Mouse (Mus musculus) lung, postnatal 10 days (tissue): ENCODE measurements around the gene Etv1.
A peak's percentile ranks its signal among the peaks of the same experiment; 100 is the strongest.
"Not testable (repeated sequence)": the region's sequence is repeated elsewhere in the genome, so short reads cannot be mapped to it uniquely, and the experiment has no call there.

ENCODE experiments used
- DNase-seq: peaks from one replicate; pipeline ENCODE4 v3.0.0; 2021

The Etv1 gene

DNA sequence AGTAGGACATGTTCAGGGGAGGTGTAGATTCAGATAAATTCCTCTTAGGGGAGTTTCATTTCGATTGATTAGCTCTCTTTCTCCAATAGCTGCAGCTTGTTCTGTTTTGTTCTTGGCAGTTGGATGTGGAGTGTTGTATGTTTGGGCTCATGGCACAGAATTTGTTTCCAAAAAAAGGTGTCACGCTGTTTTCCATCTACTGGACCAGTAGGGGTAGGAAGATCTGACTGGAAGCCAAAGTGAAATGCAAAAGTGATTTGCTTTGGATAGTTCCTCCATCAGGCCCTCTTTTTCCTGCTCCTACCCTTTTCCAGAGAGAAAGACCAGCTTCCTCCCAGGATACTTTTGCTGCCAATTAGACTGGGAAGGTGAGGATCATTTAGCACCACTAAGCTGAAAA is 39.1 kb downstream of the Etv1 start:
- DNase-seq, result no peak

DNA sequence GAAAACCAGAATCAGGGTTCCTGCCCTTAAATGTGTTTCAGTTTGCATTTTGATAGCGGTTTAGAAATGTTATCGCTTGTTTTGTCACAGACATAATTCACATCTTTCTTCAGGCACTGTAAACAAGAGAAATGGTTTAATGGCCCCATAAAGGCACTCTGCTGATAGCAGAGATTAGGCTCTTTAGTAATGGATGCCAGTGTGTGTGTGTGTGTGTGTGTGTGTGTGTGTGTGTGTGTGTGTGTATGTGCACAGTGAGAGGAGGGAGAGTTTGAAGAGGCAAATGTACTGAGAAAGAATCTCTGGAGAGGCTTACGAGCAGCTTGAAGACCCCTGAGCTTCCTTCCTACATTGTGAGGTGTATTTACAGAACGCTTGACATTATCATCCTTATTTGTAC is 41.5 kb downstream of the Etv1 start:
- DNase-seq, result no peak

DNA sequence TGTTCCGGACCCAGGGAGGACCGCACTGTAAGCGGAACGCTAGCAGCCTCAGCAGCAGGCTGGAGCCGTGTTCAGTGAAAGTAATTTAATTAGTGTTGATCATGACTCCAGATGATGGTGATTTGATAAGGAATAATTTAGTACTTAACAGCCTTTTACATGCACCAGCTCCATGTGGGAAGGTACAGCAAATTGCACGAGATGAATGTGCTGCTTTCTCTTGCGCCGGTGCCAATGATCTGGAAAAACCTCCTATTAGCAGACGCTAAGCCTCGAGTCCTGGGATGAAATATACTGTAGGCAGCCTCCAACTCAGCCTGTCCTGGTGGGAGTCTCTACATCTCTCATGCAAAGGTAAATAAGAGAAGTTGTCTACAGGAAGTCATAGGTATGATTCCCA is 45.2 kb downstream of the Etv1 start:
- DNase-seq, result no peak

DNA sequence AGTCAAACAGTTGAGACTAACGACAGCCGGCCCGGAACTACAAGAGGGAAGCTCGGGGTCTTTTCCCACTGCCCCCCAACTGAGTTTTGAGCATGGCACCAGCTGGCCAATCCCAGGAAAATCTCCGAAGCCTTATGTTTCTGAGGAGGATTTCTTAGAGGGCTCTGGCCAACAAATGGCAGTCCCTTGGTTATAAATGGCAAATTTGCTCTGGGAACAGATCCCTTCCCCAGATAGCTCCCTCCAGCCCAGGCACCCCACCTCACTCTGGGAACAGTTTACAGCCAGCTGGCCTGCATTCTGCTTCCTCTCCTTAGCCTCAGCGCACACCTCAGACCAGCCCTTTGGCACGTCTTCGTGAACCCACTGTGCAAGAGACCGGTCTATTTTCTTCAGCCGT is 53.8 kb downstream of the Etv1 start:
- no peak for DNase-seq

DNA sequence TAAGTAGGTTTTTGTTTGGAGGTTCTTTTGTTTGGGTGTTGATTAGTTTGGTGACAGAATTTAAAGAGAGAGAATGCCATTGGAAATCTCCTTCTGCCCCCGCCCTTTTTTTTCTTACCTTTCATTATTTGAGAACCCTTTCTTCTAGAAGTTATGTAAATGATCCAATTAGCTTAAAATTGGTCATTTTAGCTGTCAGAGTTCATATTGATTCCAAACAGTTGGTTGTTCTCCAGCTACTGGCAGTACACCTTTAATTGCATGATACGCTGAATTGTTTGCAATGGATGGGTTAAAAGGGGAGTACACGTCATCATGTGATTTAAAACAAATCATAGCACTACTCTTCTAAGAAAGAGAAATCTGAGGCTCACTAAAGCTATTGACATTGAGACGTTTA is 55.4 kb downstream of the Etv1 start:
- DNase-seq, result no peak

DNA sequence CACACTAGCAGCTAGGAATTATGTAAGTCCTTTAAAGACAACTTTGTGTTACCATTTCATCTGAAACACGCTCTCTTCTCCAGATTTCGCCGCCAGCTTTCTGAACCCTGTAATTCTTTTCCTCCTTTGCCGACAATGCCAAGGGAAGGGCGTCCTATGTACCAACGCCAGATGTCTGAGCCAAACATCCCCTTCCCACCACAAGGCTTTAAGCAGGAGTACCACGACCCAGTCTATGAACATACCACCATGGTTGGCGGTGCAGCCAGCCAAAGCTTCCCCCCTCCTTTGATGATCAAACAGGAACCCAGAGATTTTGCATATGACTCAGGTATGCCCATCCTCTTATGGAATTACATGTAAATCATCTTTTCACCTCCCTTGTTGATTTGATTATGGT is 55.8 kb downstream of the Etv1 start:
- DNase-seq, result not testable (repeated sequence)

DNA sequence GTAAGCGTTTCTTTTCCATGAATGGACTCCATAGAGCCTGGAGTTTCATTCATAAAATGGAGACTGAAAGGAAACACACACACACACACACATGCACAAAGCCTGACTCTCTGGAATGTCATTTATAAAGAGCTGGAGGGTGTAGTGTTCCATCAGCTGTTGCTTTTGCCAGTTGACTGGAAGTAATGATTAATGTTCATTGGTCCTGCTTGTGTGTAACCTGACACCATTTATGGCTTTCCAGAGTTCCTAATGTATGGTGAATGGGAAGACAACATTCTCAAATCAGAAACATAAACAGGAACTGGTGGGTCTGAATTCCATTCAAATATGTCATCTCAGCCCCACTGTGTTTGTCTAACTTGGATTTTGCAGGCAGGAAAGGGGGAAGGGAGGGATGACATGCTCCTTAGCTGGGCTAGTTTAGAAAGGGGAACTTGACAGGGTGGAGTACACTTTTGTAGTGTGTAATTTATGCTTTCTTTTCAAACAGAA is 64.7 kb downstream of the Etv1 start:
- peak; percentile 45 for DNase-seq

DNA sequence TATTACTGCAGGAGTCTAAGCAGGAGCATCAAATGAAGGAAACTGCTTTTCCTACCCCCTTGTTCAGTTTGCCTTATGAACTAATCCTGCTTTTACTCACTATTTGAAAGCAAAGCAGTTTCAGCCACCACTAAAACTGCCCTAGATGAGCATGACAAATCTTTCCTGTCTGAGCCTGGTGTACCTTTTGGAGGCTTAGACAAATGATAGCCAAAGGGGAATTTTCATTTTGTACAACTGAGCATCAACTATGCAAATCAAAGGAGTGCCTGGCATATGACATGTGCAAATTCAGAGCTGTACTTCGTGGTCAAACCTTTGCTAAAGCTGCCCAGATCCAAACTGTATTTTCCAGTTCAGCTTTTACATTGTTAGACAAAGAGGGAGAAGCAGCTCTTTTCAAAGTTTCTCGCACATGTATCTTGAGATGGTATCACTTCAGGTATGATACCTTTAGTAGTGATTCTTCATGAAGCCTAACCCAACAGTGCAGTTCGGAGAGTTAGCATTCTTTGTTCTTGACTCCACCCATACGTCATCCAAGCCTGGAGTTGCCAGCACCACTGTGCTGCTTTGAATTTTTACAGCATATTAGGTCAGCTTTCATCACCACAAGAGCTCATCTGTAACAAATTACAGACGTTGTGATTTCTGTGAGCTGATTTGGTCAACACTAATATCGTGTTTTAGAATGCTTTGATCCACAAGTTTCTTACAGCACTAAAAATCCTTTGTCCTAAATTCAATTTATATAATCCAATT is 68.5 kb downstream of the Etv1 start:
- DNase-seq, result no peak

DNA sequence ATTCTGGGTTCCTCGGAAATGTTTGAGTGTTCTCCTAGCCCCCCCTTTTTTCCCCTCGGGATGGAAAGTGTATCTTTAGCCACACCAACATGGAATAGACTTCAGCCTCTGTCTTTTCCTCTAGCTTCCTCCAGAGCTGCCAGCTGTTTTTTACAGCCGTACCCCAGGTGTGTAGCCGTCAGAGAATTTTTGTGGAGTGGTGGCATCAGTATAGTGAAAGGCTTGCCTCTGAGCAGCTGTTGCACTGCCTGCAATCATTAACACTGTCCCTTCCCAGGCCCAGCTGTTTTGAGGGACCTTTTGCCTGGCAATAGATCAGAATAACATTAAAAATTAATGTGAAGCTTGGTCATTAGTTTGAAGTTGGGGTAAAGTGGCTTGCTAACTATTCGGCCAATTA is 70.8 kb downstream of the Etv1 start:
- DNase-seq, result no peak

DNA sequence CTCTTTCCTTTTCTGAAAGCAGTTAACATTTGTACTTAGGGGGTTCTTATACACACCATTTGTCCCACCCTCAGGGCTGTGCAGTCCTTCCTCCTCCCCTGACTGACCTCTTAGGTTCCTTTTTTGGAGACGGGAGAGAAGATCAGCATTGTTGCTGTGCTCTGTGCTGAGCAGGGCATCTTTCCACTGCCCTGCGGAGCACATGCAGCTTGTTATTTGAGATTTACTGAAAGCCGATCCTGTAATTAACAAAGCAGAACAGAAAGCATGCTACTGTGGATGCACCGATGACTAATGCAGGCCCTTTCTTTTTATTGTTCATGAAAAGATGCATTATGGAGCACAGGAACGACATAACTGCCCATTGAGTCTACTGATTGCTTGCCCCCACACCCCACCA is 75.1 kb downstream of the Etv1 start:
- DNase-seq, result no peak

DNA sequence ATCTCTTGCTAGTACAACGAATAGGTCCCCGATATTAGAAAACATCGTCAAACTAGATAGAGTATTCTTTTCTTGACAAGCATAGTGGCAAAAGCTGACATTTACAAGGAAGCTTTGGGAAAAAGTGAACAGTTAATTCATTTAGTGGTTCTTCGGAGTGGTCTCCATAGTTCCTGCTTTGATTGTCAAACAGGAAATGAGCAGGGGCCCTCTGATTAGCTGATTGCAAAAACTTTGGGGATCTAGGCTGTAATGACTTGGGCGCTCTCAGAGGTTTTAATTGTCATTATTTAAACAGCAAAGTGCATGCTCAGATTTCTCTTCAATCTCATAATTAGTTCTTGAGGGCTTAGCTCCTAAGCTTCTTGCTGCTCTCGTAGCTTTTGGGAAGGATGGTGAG is 75.6 kb downstream of the Etv1 start:
- DNase-seq, result no peak

DNA sequence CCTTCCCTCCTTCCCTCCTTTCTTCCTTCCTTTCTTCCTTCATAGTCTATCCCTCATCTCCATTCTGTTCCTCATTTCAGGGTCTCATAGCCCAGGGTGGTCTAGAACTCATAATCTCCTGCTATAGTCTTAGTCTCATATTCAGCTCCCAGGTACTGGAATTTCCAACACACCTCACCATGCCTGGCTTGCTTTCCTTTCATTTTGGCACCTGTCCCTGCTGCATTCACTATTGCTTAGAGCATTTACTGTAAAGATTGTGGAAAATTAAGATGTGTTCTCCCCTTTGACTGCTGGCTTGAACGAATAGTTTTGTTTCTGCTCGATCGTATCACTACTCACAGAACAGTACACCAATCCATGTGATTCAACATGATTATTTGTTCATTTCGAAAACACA is 80.5 kb downstream of the Etv1 start:
- DNase-seq, result no peak

DNA sequence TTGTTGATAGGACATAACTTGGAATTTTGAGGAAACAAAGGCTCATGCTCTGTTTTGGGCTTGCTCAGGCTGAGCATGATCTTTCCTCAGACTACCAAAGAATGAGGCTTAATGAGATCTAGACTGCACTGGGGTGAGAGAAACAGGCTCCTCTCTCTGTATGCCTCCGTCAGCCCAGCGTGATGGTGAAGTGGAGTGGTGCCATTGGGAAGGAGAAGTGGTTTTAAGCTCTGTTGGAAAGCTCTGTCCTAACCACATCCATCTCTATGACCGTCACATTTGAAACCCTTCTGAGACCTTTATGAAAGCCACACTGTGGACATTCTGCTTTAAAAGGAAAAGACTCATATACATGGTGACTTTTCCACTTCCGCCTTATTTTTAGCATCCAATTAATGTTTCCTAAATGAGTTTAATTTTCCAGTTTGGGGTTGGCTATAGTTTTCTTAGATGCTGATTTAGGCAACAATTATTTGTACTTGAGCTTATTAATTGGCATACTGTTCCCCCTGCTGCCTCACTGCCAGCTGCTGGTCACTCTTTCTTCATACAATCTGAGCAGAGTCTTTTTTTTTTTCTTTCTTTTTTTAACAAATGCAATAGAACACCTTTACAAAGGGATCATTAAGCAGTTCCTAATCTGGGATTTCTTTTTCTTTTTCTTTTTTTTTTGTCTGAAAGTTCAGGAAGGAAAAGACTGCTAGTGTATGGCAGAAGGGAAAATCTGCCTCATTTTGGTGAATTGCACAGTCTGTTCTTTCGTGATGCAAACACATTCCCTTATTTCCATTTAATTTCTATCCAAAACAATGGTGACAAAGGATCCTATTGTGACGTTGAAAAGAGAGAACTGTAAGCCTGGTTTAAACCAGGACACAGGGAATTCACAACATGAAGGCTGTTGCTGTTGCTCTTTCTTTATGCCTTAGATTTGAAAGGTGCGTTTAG is 81.3 kb downstream of the Etv1 start:
- no peak for DNase-seq

DNA sequence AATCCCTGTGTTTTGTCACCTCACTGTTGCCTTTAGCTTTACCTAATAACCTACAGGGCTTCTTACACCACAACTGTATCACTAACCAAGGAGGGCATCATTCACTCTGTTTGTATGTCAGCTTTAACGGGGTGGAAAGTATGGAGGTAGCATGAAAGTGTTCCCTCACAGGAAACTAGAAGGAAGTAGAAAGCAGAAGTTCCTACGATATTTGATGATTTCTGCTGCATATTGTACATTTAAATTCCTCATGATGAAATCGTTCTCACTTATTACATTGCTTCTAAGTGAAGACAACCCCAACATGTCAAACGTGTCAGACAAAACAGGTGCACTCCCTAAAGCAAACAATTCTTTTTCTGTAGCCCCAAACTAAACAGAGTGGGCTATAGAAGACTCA is 84.2 kb downstream of the Etv1 start:
- no peak for DNase-seq

DNA sequence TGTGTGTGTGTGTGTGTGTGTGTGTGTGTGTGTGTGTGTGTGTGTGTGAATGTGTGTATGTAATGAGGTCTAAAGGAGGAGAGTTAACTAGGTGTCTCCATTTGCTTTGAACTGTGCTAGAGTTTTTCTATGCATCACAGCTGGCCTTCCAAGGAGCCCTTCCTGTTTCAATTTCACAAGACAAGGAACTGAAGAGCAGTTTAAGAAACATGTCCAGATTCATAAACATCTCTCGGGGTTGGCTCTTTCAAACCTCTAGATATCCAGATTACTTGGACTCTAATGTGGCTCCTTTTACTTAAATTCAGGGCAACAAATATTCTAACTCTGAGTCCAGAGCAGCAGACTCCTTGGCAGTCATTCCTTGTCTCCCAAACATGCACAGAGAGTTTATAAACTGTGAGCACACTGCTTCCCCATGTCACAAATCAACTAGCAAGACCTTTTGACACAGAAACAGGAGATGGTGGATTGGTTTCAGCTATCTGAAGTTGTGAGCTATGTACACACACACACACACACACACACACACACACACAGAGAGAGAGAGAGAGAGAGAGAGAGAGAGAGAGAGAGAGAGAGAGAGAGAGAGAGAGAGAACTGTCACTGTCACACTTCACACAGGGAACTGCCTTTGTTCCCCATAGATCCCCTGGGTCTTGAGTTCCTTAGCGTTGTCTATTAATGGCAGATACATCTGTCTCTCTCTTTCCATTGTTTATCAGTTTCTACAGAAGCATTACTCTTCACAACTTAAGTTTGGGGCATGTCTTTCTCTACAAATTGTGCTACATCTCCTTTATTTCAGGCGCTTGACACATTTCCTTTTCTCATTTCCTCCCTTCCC is 85.0 kb downstream of the Etv1 start:
- DNase-seq, result peak; percentile 44

DNA sequence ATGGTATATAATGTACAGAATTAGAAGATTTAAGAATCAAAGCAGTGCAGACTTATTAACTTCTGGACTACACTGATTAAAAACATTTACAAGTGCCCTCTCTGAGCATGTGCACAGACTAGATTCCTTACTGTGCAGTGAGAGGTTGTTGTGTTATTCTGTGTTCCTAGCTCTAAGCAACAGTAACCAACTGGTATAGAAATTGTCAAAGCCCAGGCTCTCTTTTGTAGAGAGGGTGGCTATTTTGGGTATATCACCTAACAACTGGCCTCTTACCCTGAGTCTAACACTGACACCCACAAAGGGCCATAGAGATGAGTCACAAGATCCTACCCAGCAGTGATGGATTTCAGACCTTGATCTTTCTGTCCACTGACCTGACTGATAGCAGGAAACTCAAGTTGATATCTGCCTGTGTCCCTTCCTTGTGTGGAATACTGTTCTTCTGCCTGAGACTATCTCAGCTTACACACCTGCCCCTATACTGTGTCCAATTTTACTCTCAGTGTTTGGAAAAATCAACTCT is 95.4 kb downstream of the Etv1 start:
- DNase-seq, result no peak

DNA sequence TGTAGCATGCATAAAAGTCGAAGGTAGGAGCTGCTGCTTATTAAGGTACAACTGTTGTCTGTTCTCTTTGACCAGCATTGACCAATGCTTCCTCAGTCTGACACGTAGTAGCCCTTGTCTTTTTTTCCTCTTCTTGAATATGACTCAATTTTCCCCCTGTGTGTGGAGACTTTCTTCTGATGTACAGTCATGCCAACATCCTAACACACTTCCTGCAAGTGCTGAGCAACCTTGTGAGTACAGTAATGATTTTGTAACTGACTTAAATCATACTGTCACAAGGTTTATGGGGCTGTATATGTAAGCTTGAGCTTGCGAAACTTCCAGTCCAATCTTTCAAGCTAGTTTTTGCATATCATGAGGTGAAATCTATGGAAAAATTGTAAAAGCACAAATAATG is 125.3 kb downstream of the Etv1 start:
- DNase-seq, result no peak

DNA sequence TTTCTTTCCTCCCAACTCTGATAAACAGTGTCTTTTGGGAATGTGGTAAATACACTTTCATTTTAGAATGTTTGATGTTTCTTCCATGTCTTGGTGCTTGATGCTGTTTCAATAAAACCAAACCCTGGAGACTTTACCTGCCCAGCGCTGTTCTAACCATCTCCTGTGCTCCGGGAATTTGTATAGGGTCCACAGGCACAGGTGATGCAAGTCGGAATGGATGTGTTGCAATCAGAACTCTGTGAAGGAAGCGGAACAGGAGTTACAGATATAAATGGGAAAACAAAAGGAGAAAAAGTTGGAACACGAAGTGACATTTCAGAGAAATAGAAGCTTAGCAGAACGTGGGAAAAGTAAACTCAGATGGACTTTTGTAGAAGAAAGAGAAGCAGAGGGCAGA is 127.1 kb downstream of the Etv1 start:
- DNase-seq, result no peak

DNA sequence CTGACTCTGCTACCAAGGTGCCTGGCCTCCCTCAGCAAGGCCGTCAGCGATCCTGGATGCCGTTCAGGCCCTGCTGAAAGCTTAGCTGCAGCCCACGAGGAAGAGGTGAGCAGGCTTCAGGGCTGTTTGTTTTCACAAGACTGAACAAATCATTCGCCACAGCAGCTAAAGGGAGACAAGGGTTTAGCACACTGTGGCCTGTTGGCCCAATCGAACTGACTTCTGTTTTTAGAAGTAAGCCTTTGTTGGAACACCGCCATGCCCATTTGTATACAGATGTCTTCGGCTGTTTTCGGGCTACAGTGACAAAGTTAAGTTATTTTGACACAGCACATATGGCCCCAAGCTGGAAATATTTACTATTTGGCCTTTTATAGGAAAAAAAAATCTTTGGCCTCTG is 127.6 kb downstream of the Etv1 start:
- DNase-seq, result peak; percentile 65

DNA sequence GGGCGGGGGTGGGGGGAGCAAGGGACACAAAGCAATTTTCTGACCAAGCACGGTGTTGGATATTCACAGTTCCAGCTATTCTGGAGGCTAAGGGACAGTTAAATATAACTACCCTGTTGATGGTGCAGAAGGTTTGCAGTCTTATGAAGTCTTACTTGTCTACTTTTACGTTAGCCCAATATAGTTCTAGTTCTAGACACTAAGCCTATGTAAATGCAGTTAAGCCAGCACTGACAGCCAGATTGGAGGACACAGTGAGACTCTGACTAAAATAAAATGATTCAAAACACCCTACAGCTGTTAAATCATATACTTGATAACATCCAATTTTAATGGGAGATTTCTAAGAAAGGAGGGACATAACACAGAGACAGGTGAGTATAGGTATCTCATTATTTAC is 129.8 kb downstream of the Etv1 start:
- DNase-seq, result no peak
